Mouse (Mus musculus) embryonic facial prominence, embryonic 14.5 days (tissue): ENCODE data around the gene Slc36a2. TPM values are rescaled to one million over a fixed set of nuclear protein-coding genes. Genes with fewer than 3 reads are reported as not detected.

ENCODE experiments used
- polyA plus RNA-seq: library from polyadenylated mRNA; unstranded; fragments of >200 nt; fragmentation: Nextera tagmentation; extraction: Ambion mirVana; gene quantifications from 2 replicates; pipeline ENCODE4 v1.2.1, GENCODE M21; 2014

Slc36a2 gene
- polyA plus RNA-seq, 1 experiment from 2014 or later: 6.3 TPM

Other genes with a start within 250 kb of the Slc36a2 start
- 20.4 and 21.0 TPM in 2 replicates for gene Tnip1, start 222.2 kb downstream of the Slc36a2 start, polyA plus RNA-seq
- gene Anxa6, start 151.6 kb downstream of the Slc36a2 start, polyA plus RNA-seq: 393 and 439 TPM in 2 replicates
- 2.2 and 2.7 TPM in 2 replicates for gene Ccdc69, start 106.9 kb downstream of the Slc36a2 start, polyA plus RNA-seq
- gene Gm2a, start 87.0 kb downstream of the Slc36a2 start, polyA plus RNA-seq: 28.2 and 30.3 TPM in 2 replicates
- not detected in 2 replicates for gene Slc36a3, start 33.4 kb downstream of the Slc36a2 start, polyA plus RNA-seq
- gene Slc36a1, start 19.3 kb upstream of the Slc36a2 start, polyA plus RNA-seq: 2.3 and 2.6 TPM in 2 replicates
- gene Fat2, start 151.5 kb upstream of the Slc36a2 start, polyA plus RNA-seq: 1.2 and 1.5 TPM in 2 replicates
- 2,713 and 3,340 TPM in 2 replicates for gene Sparc, start 238.1 kb upstream of the Slc36a2 start, polyA plus RNA-seq